Mouse (Mus musculus): ENCODE data around the gene Apopt1. TPM values are rescaled to one million over a fixed set of nuclear protein-coding genes. Genes with fewer than 3 reads are reported as not detected.

The Apopt1 gene
- polyA plus RNA-seq, 1 experiment from 2014 or later, result 57.8 TPM

GRCm38 (mm10) chr12:111803538-111803937 lies 90.5 kb downstream of the Apopt1 start:
- DNase-seq (ENCODE audit: low spot score), result no peak
- no peak for ATAC-seq (replicated peaks; ENCODE audit: low FRiP score, low read depth)
- Histone ChIP-seq H3K9me3 (replicated peaks; ENCODE audit: low read length) (no peaks in the 10 kb centered on the region), H3K27me3 (ENCODE audit: insufficient read depth, low read length) (no peaks in the 10 kb centered on the region), H3K9ac (ENCODE audit: low read depth, low read length) (no peak overlapping the region), H3K36me3 (ENCODE audit: insufficient read depth, low read length) (peaks cover 62% of the 10 kb centered on the region), H3K27ac (no peak overlapping the region), H3K4me3 (replicated peaks; ENCODE audit: low read depth, low read length) (no peak overlapping the region), H3K4me1 (replicated peaks; ENCODE audit: insufficient read depth, low read length) (no peaks in the 10 kb centered on the region), H3K4me2 (ENCODE audit: low read length) (no peak overlapping the region)
- WGBS, result 83% methylated on average over 5 of the region's 5 CpGs
- no peak for TF ChIP-seq CTCF (IDR thresholded peaks at IDR 0.05; ENCODE audit: low read depth)

Other genes with a start within 250 kb of the Apopt1 start
- gene Gm266, start 227.4 kb upstream of the Apopt1 start, polyA plus RNA-seq (2015; fragmentation: Nextera tagmentation; extraction: Ambion mirVana), result 97.1 and 109 TPM in 2 replicates
- gene Eif5, start 175.2 kb upstream of the Apopt1 start, polyA plus RNA-seq (2015; fragmentation: Nextera tagmentation; extraction: Ambion mirVana), result 673 and 701 TPM in 2 replicates
- 37.9 and 38.6 TPM in 2 replicates for gene Mark3, start 138.7 kb upstream of the Apopt1 start, polyA plus RNA-seq (2015; fragmentation: Nextera tagmentation; extraction: Ambion mirVana)
- 135 and 148 TPM in 2 replicates for gene Ckb, start 40.9 kb upstream of the Apopt1 start, polyA plus RNA-seq (2015; fragmentation: Nextera tagmentation; extraction: Ambion mirVana)
- gene Trmt61a, start 35.2 kb upstream of the Apopt1 start, polyA plus RNA-seq (2015; fragmentation: Nextera tagmentation; extraction: Ambion mirVana), result 6.3 and 6.8 TPM in 2 replicates
- 45.7 and 48.9 TPM in 2 replicates for gene Bag5, start within 50 bp of the Apopt1 start, polyA plus RNA-seq (2015; fragmentation: Nextera tagmentation; extraction: Ambion mirVana)
- 52.6 and 61.3 TPM in 2 replicates for gene Klc1, start 45.6 kb downstream of the Apopt1 start, polyA plus RNA-seq (2015; fragmentation: Nextera tagmentation; extraction: Ambion mirVana)
- gene Xrcc3, start 100.6 kb downstream of the Apopt1 start, polyA plus RNA-seq (2015; fragmentation: Nextera tagmentation; extraction: Ambion mirVana), result 6.3 and 6.9 TPM in 2 replicates
- 117 and 118 TPM in 2 replicates for gene Zfyve21, start 100.9 kb downstream of the Apopt1 start, polyA plus RNA-seq (2015; fragmentation: Nextera tagmentation; extraction: Ambion mirVana)
- 14.6 and 16.7 TPM in 2 replicates for gene Ppp1r13b, start 194.8 kb downstream of the Apopt1 start, polyA plus RNA-seq (2015; fragmentation: Nextera tagmentation; extraction: Ambion mirVana)

Data from kidney, postnatal 0 days (tissue).